Comparison of ENCODE assay signal across 10 mouse cellular contexts in genomic region chr8:122497912-122498311, GRCm38 (mm10). TPM values are rescaled to one million over a fixed set of nuclear protein-coding genes. Genes with fewer than 3 reads are reported as not detected.
DNase-seq lines count a peak whose midpoint lies in the region; ATAC-seq lines count a peak whose summit lies in the region.
"Had no signal": no experiment of that assay in that cellular context is flagged by ENCODE, and none has a peak within 500 bp of the region (broad histone marks: within the 10 kb centered on the region; RNA-seq: fewer than 3 reads in every experiment).

No protein-coding gene starts in this region.

- no peak overlapping the region for H3K27ac ChIP-seq in liver, embryonic 11.5 days (ENCODE audit: low read depth, low read length)
- no peak overlapping the region for H3K27ac ChIP-seq in liver, embryonic 12.5 days
- H3K27ac ChIP-seq: embryonic facial prominence, embryonic 12.5 days had no signal

- whole genome bisulfite sequencing in liver, embryonic 11.5 days: 75% methylated on average over 17 of the region's 17 CpGs
- 78% methylated on average over 17 of the region's 17 CpGs for WGBS in liver, embryonic 12.5 days (ENCODE audit: insufficient replicate concordance)

- no peak overlapping the region for H3K4me2 ChIP-seq in liver, embryonic 11.5 days
- H3K4me2 ChIP-seq in liver, embryonic 12.5 days: no peak overlapping the region
- H3K4me2 ChIP-seq: embryonic facial prominence, embryonic 12.5 days had no signal

- DNase-seq in embryo, embryonic 10.5 days (ENCODE audit: low spot score): peak; percentile 12
- DNase-seq in embryo, embryonic 10 days (ENCODE audit: low spot score): no peak
- DNase-seq in liver, embryonic 11.5 days (ENCODE audit: low spot score): no peak
- peak; percentile 22 for DNase-seq in NIH3T3 (ENCODE audit: low read depth)
- no peak for DNase-seq in cerebellum, adult 11 months
- DNase-seq in embryo, embryonic 9.5 days (ENCODE audit: extremely low spot score): no peak

- peaks cover 62% of the 10 kb centered on the region for H3K36me3 ChIP-seq in liver, embryonic 11.5 days (ENCODE audit: control insufficient read depth, insufficient read depth, low read length)
- H3K36me3 ChIP-seq in liver, embryonic 12.5 days: peaks cover 100% of the 10 kb centered on the region

- no peaks in the 10 kb centered on the region for H3K27me3 ChIP-seq in liver, embryonic 11.5 days (replicated peaks; ENCODE audit: control insufficient read depth, insufficient read depth, low read length)
- no peaks in the 10 kb centered on the region for H3K27me3 ChIP-seq in liver, embryonic 12.5 days (replicated peaks)
- H3K27me3 ChIP-seq: embryonic facial prominence, embryonic 12.5 days had no signal

- no peaks in the 10 kb centered on the region for H3K9me3 ChIP-seq in liver, embryonic 11.5 days (ENCODE audit: control insufficient read depth, low read length)
- no peaks in the 10 kb centered on the region for H3K9me3 ChIP-seq in liver, embryonic 12.5 days (replicated peaks)
- H3K9me3 ChIP-seq: embryonic facial prominence, embryonic 12.5 days had no signal

- ATAC-seq in liver, embryonic 11.5 days (replicated peaks; ENCODE audit: low FRiP score): 0 out of 2 replicates have a peak, but pooled peaks have one; percentile 30
- ATAC-seq in liver, embryonic 12.5 days: no peak
- peak; percentile 69 for ATAC-seq in megakaryocyte, adult 5-6 weeks (ENCODE audit: poor library complexity, severe bottlenecking)

- H3K9ac ChIP-seq in liver, embryonic 11.5 days (ENCODE audit: low read depth, low read length): no peak overlapping the region
- no peak overlapping the region for H3K9ac ChIP-seq in liver, embryonic 12.5 days
- H3K9ac ChIP-seq: embryonic facial prominence, embryonic 12.5 days had no signal

- H3K4me3 ChIP-seq in liver, embryonic 11.5 days (ENCODE audit: low read depth, low read length): no peak overlapping the region
- no peak overlapping the region for H3K4me3 ChIP-seq in liver, embryonic 12.5 days
- H3K4me3 ChIP-seq: embryonic facial prominence, embryonic 12.5 days had no signal

- H3K4me1 ChIP-seq in liver, embryonic 11.5 days (replicated peaks; ENCODE audit: control insufficient read depth, insufficient read depth, low read length): no peaks in the 10 kb centered on the region
- H3K4me1 ChIP-seq in liver, embryonic 12.5 days: no peaks in the 10 kb centered on the region
- H3K4me1 ChIP-seq: embryonic facial prominence, embryonic 12.5 days had no signal

RNA-seq across cellular contexts. Expression of gene Ctu2, which starts 22.0 kb away (rescaled TPM):
- 51.9 and 55.6 TPM in 2 replicates for polyA plus RNA-seq in liver, embryonic 11.5 days (2014; fragmentation: Nextera tagmentation; extraction: Ambion mirVana)
- 37.1 and 38.7 TPM in 2 replicates for polyA plus RNA-seq in liver, embryonic 12.5 days (2016; fragmentation: Nextera tagmentation; extraction: Ambion mirVana)
- 13.5 and 16.2 TPM in 2 replicates for total RNA-seq in megakaryocyte, adult 5-6 weeks (2015)
- total RNA-seq in megakaryocyte, adult 5-6 weeks (2017): 4.7 and 7.7 TPM in 2 replicates

RNA-seq across cellular contexts. Expression of gene Rnf166, which starts 22.0 kb away (rescaled TPM):
- 24.7 and 26.8 TPM in 2 replicates for polyA plus RNA-seq in liver, embryonic 11.5 days (2014; fragmentation: Nextera tagmentation; extraction: Ambion mirVana)
- polyA plus RNA-seq in liver, embryonic 12.5 days (2016; fragmentation: Nextera tagmentation; extraction: Ambion mirVana): 16.6 and 17.3 TPM in 2 replicates
- 42.0 and 48.6 TPM in 2 replicates for total RNA-seq in megakaryocyte, adult 5-6 weeks (2015)
- total RNA-seq in megakaryocyte, adult 5-6 weeks (2017): 50.8 and 59.5 TPM in 2 replicates

RNA-seq across cellular contexts. Expression of gene Snai3, which starts 37.4 kb away (rescaled TPM):
- 0.23 and 0.29 TPM in 2 replicates for polyA plus RNA-seq in liver, embryonic 11.5 days (2014; fragmentation: Nextera tagmentation; extraction: Ambion mirVana)
- 0.18 and 0.36 TPM in 2 replicates for polyA plus RNA-seq in liver, embryonic 12.5 days (2016; fragmentation: Nextera tagmentation; extraction: Ambion mirVana)
- 0.09 and 0.25 TPM in 2 replicates for total RNA-seq in megakaryocyte, adult 5-6 weeks (2015)
- total RNA-seq in megakaryocyte, adult 5-6 weeks (2017): not detected in 2 replicates
- polyA plus RNA-seq: limb, embryonic 11.5 days had no signal

RNA-seq across cellular contexts. Expression of gene Piezo1, which starts 53.2 kb away (rescaled TPM):
- 29.7 and 45.8 TPM in 2 replicates for polyA plus RNA-seq in liver, embryonic 11.5 days (2014; fragmentation: Nextera tagmentation; extraction: Ambion mirVana)
- polyA plus RNA-seq in liver, embryonic 12.5 days (2016; fragmentation: Nextera tagmentation; extraction: Ambion mirVana): 21.7 and 24.4 TPM in 2 replicates
- 27.4 and 34.6 TPM in 2 replicates for total RNA-seq in megakaryocyte, adult 5-6 weeks (2015)
- 30.0 and 35.9 TPM in 2 replicates for total RNA-seq in megakaryocyte, adult 5-6 weeks (2017)

RNA-seq across cellular contexts. Expression of gene Mvd, which starts 54.7 kb away (rescaled TPM):
- 36.5 and 40.6 TPM in 2 replicates for polyA plus RNA-seq in liver, embryonic 11.5 days (2014; fragmentation: Nextera tagmentation; extraction: Ambion mirVana)
- polyA plus RNA-seq in liver, embryonic 12.5 days (2016; fragmentation: Nextera tagmentation; extraction: Ambion mirVana): 29.3 and 31.4 TPM in 2 replicates
- 9.8 and 10.3 TPM in 2 replicates for total RNA-seq in megakaryocyte, adult 5-6 weeks (2015)
- total RNA-seq in megakaryocyte, adult 5-6 weeks (2017): 15.2 and 15.6 TPM in 2 replicates

Comparison
In these comparisons a context has a peak if more than half of its experiments do, and no peak if none do; other contexts are left out.
1. DNase-seq: peak in embryo, embryonic 10.5 days (single experiment) and NIH3T3 (single experiment); none in embryo, embryonic 10 days (single experiment), liver, embryonic 11.5 days (single experiment), cerebellum, adult 11 months (single experiment) and embryo, embryonic 9.5 days (single experiment).